Mouse (Mus musculus) spleen, postnatal 14 days (tissue): ENCODE results near the gene Slc44a1.
A peak's percentile ranks its signal among the peaks of the same experiment; 100 is the strongest.

Source experiments
- DNase-seq, 2 experiments: peaks; one replicate each; pipeline ENCODE4 v3.0.0; 2021 to 2022; ENCODE audit warnings: low spot score in 2 of 2

Gene Slc44a1

GRCm38 (mm10) chr4:53440010-53440815, at the start of gene Slc44a1:
Gene Slc44a1, plus strand, starts transcription at chr4:53440413.
- peak; percentile 67 to 77 for DNase-seq

- no peak for DNase-seq
These were observed 45.2 kb upstream of the Slc44a1 start for GRCm38 (mm10) chr4:53395002-53395401.

- no peak for DNase-seq
These were observed 43.5 kb upstream of the Slc44a1 start for GRCm38 (mm10) chr4:53396623-53397192.

GRCm38 (mm10) chr4:53397280-53398117, 42.7 kb upstream of the Slc44a1 start:
- no peak for DNase-seq

GRCm38 (mm10) chr4:53398561-53398960, 41.7 kb upstream of the Slc44a1 start:
- no peak for DNase-seq

- no peak for DNase-seq
These were observed 40.8 kb upstream of the Slc44a1 start for GRCm38 (mm10) chr4:53399428-53399827.

- no peak for DNase-seq
These were observed 36.8 kb upstream of the Slc44a1 start for GRCm38 (mm10) chr4:53403386-53403785.

GRCm38 (mm10) chr4:53404431-53404925, 35.7 kb upstream of the Slc44a1 start:
- DNase-seq: no peak

- no peak for DNase-seq
These were observed 33.3 kb upstream of the Slc44a1 start for GRCm38 (mm10) chr4:53406866-53407265.

- DNase-seq: no peak
These were observed 31.4 kb upstream of the Slc44a1 start for GRCm38 (mm10) chr4:53408821-53409220.

- DNase-seq: no peak
These were observed 30.6 kb upstream of the Slc44a1 start for GRCm38 (mm10) chr4:53409526-53410085.

GRCm38 (mm10) chr4:53410752-53411151, 29.5 kb upstream of the Slc44a1 start:
- DNase-seq: no peak

- DNase-seq: no peak
These were observed 28.0 kb upstream of the Slc44a1 start for GRCm38 (mm10) chr4:53411958-53412870.

GRCm38 (mm10) chr4:53412991-53413390, 27.2 kb upstream of the Slc44a1 start:
- no peak for DNase-seq

- no peak for DNase-seq
These were observed 26.0 kb upstream of the Slc44a1 start for GRCm38 (mm10) chr4:53414031-53414797.

- no peak for DNase-seq
These were observed 24.2 kb upstream of the Slc44a1 start for GRCm38 (mm10) chr4:53415873-53416637.

- no peak for DNase-seq
These were observed 23.3 kb upstream of the Slc44a1 start for GRCm38 (mm10) chr4:53416928-53417327.

GRCm38 (mm10) chr4:53422799-53423198, 17.4 kb upstream of the Slc44a1 start:
- no peak for DNase-seq

GRCm38 (mm10) chr4:53427120-53427519, 13.1 kb upstream of the Slc44a1 start:
- DNase-seq: no peak
